Mouse (Mus musculus) forebrain, postnatal 0 days (tissue): Measurements from ENCODE around the gene Apopt1. TPM values are rescaled to one million over a fixed set of nuclear protein-coding genes. Genes with fewer than 3 reads are reported as not detected.
A peak's percentile ranks its signal among the peaks of the same experiment; 100 is the strongest.

Source experiments
- ATAC-seq: fragments of 200-750 bp; cut with Nextera tagmentation; 2 replicates; pipeline ENCODE4 v1.8.0; 2017; ENCODE audit warnings: mild to moderate bottlenecking, moderate library complexity
- DNase-seq: peaks from one replicate; pipeline ENCODE4 v3.0.0-alpha.2; 2015
- H3K27ac ChIP-seq: fragments of 300-500 bp; sonication (generic); 2 replicates; pipeline ENCODE4 v1.5.1; 2014; ENCODE audit warnings: low read depth, mild to moderate bottlenecking, antibody characterized with exemption, low read length, moderate library complexity, mixed read lengths
- H3K27me3 ChIP-seq: fragments of 300-500 bp; sonication (generic); 2 replicates; pipeline ENCODE4 v1.6.1; 2014; ENCODE audit warnings: mild to moderate bottlenecking, low read length, mixed read lengths; ENCODE audit not compliant: insufficient read depth
- H3K36me3 ChIP-seq: fragments of 300-500 bp; sonication (generic); 2 replicates; pipeline ENCODE4 v1.6.1; 2014; ENCODE audit warnings: mild to moderate bottlenecking, moderate library complexity; ENCODE audit not compliant: insufficient read depth
- H3K4me1 ChIP-seq: fragments of 300-500 bp; sonication (generic); 2 replicates; pipeline ENCODE4 v1.6.1; 2014; ENCODE audit warnings: antibody characterized with exemption; ENCODE audit not compliant: insufficient read depth
- H3K4me2 ChIP-seq: fragments of 300-500 bp; sonication (generic); 2 replicates; pipeline ENCODE4 v1.6.1; 2014; ENCODE audit warnings: low read depth, mild to moderate bottlenecking, moderate library complexity
- H3K4me3 ChIP-seq: fragments of 300-500 bp; sonication (generic); 2 replicates; pipeline ENCODE4 v1.5.1; 2014; ENCODE audit warnings: low read depth, low read length, mixed read lengths
- H3K9ac ChIP-seq: fragments of 300-500 bp; sonication (generic); 2 replicates; pipeline ENCODE4 v1.6.1; 2014; ENCODE audit warnings: mild to moderate bottlenecking
- H3K9me3 ChIP-seq: fragments of 300-500 bp; sonication (generic); 2 replicates; pipeline ENCODE4 v1.6.1; 2016; ENCODE audit warnings: low read length
- CTCF ChIP-seq: sonication (generic); IDR thresholded peaks from 2 replicates; pipeline ENCODE4 v1.5.1; 2016; ENCODE audit warnings: antibody characterized with exemption, control low read depth, low read depth
- WGBS: fragments of 180-500 bp; shearing (Covaris S2); extraction: QIAGEN DNeasy Blood & Tissue Kit; methylation state at CpG from one replicate; pipeline ENCODE4 v1.1.7; 2014; 5-methylcytosine and 5-hydroxymethylcytosine counted together
- polyA plus RNA-seq: library from polyadenylated mRNA; unstranded; fragments of >200 nt; fragmentation: Nextera tagmentation; extraction: Ambion mirVana; gene quantifications from 2 replicates; pipeline ENCODE4 v1.2.1, GENCODE M21; 2015
- total RNA-seq: library from RNA; depleted of rRNA; stranded (reverse); fragments of >200 nt; gene quantifications from 2 replicates; pipeline ENCODE4 v1.2.3, GENCODE M21; 2014

Apopt1 gene
- total and polyA plus RNA-seq, 2 experiments from 2014 or later, result 27.8 to 59.8 TPM

DNA sequence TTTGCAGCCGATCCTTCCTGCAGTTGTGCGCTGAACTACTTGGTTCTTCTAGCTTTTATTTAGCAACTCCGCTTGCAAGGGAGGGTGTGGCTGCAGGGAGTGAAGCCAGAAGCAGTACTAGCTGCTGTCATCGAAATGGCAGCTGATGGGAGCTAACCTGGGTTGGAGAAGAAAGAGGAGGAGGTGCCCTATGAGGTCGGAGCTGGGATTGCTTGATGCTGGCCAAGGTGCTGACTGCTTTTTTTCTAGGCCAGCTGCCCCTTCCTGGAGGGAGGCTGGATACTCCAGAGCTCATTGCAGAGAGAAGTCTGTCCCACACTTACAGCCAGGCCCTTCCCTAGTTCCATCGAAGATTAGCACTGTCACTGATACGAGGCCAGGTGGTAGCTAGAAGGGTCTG lies 34.1 kb upstream of the Apopt1 start:
- no peak for ATAC-seq
- TF ChIP-seq CTCF, result no peak
- Histone ChIP-seq H3K9ac (0 out of 2 replicates have a peak overlapping the region, but pooled peaks have one; percentile 68), H3K4me1 (peaks cover 11% of the 10 kb centered on the region), H3K27me3 (no peaks in the 10 kb centered on the region), H3K27ac (no peak overlapping the region), H3K4me3 (peak overlapping the region; percentile 63), H3K9me3 (no peaks in the 10 kb centered on the region), H3K36me3 (peaks cover 14% of the 10 kb centered on the region), H3K4me2 (peak overlapping the region; percentile 77)
- no peak for DNase-seq
- WGBS, result 58% methylated on average over 7 of the region's 7 CpGs

DNA sequence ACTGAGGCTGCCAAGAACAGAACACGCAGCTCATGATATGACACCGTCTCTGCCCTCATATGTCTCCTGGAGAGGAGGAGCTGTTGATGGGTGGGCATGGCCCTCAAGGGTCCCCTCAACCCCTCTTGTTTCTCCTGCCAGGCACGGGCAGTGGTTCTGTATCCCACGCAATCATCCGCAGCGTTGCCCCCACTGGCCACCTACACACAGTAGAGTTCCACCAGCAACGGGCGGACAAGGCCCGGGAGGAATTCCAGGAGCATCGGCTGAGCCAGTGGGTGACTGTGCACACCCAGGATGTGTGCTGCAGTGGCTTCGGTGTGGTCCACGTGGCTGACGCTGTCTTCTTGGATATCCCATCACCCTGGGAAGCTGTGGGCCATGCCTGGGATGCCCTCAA lies 32.4 kb upstream of the Apopt1 start:
- no peak overlapping the region for H3K9ac ChIP-seq
- no peak overlapping the region for H3K4me2 ChIP-seq
- H3K27ac ChIP-seq, result no peak overlapping the region
- peaks cover 14% of the 10 kb centered on the region for H3K36me3 ChIP-seq
- H3K27me3 ChIP-seq, result no peaks in the 10 kb centered on the region
- TF ChIP-seq CTCF, result no peak
- H3K4me3 ChIP-seq, result no peak overlapping the region
- peaks cover 11% of the 10 kb centered on the region for H3K4me1 ChIP-seq
- H3K9me3 ChIP-seq, result no peaks in the 10 kb centered on the region
- 93% methylated on average over 13 of the region's 13 CpGs for WGBS
- no peak for ATAC-seq
- no peak for DNase-seq

DNA sequence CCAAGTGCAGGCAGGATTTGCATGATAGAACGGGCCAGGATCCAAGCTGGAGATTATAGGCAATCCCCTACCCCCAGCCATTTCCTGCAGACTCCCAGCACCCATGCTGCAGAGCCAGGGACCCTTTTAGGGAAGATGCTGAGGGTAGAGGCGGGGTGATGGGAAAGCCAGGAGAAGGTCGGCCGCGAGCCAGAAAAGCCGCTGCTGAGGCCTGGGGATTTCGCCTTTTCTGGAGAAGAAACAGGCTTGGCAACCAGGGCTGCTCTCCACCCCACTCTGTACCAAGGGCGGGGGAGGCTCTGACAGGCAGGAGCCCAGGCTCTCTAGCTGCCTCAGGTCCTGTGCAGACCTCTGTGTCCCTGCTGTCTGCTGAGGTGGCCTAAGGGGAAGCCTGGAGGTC lies 31.8 kb upstream of the Apopt1 start:
- DNase-seq (no peak), ATAC-seq (no peak)
- WGBS, result 81% methylated on average over 8 of the region's 8 CpGs
- Histone ChIP-seq H3K4me2 (no peak overlapping the region), H3K4me1 (peaks cover 11% of the 10 kb centered on the region), H3K9me3 (no peaks in the 10 kb centered on the region), H3K27me3 (no peaks in the 10 kb centered on the region), H3K36me3 (peaks cover 14% of the 10 kb centered on the region), H3K27ac (no peak overlapping the region), H3K4me3 (no peak overlapping the region), H3K9ac (no peak overlapping the region)
- TF ChIP-seq CTCF, result no peak

DNA sequence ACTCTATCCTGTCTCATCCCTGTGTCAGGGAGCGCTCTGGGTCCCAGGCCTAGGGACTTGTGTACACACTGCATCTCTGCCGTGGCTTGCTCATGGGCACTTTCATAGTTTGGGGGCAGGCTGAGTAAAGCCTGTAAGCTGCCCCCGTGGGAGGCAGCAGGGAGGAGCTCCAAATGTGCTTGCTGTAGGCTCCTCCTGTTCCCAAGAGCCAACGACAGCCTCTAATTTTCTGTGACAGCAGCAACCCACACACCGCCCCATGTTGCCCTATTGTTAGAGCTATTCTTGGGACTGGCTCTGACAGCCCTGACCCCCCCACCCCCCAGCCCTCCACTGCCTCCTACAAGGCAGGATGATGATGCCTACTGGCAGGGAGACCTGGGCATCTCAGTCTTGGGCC lies 31.1 kb upstream of the Apopt1 start:
- TF ChIP-seq CTCF, result no peak
- WGBS, result 77% methylated on average over 5 of the region's 5 CpGs
- Histone ChIP-seq H3K9me3 (no peaks in the 10 kb centered on the region), H3K4me2 (no peak overlapping the region), H3K4me1 (peaks cover 12% of the 10 kb centered on the region), H3K9ac (no peak overlapping the region), H3K4me3 (no peak overlapping the region), H3K27ac (no peak overlapping the region), H3K27me3 (no peaks in the 10 kb centered on the region), H3K36me3 (peaks cover 14% of the 10 kb centered on the region)
- ATAC-seq, result no peak
- no peak for DNase-seq

DNA sequence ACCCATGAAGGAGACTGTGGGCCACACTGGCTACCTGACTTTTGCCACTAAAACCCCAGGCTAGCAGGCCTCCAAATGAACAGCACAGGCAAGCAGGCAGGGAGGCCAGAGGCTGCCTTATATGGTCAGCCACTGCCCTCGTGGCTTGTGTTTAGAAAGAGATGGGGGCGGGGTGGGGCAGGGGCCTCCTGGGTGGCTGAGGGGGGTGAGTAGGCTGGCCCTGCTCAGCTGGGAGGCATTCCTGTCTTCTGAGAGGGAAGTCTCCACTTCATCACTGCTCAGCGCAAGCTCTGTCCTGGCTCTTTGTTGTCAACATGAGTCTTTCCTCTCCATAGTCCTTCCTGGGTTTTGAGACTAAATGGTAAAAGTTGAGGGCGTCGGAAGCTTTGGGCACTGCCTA lies 30.3 kb upstream of the Apopt1 start:
- Histone ChIP-seq H3K36me3 (peaks cover 14% of the 10 kb centered on the region), H3K4me3 (no peak overlapping the region), H3K9ac (no peak overlapping the region), H3K9me3 (no peaks in the 10 kb centered on the region), H3K27ac (no peak overlapping the region), H3K27me3 (no peaks in the 10 kb centered on the region), H3K4me2 (no peak overlapping the region), H3K4me1 (peaks cover 8% of the 10 kb centered on the region; the same call in 1 of the 2 replicates)
- DNase-seq (no peak), ATAC-seq (no peak)
- 69% methylated on average over 5 of the region's 5 CpGs for WGBS
- no peak for TF ChIP-seq CTCF

DNA sequence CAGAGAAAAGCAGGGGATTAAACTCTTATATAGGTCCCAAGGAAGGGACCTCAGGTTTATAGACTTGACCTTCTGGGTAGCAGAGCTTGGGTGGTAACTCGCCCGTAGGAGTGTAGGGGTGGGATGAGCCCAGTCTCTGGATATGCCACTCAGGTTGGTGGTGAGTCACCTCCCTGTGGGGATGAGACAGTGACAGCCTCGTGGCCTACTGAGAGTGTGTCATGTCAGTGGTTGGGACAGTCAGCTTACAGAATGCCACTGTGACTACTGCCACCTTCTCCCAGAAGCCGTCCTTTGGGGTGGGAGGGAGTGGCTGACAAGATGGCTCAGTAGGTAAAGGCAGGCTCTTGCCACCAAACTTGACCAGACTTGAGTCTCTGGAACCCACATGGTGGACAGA lies 26.7 kb upstream of the Apopt1 start:
- no peak for DNase-seq
- Histone ChIP-seq H3K4me2 (no peak overlapping the region), H3K4me3 (no peak overlapping the region), H3K9me3 (no peaks in the 10 kb centered on the region), H3K9ac (no peak overlapping the region), H3K4me1 (0 out of 2 replicates have a peak, but pooled peaks cover 4% of the 10 kb centered on the region), H3K27ac (peak overlapping the region; percentile 79; the same call in 1 of the 2 replicates), H3K27me3 (no peaks in the 10 kb centered on the region), H3K36me3 (peaks cover 7% of the 10 kb centered on the region; the same call in 1 of the 2 replicates)
- 84% methylated on average over 4 of the region's 4 CpGs for WGBS
- ATAC-seq, result no peak
- no peak for TF ChIP-seq CTCF

DNA sequence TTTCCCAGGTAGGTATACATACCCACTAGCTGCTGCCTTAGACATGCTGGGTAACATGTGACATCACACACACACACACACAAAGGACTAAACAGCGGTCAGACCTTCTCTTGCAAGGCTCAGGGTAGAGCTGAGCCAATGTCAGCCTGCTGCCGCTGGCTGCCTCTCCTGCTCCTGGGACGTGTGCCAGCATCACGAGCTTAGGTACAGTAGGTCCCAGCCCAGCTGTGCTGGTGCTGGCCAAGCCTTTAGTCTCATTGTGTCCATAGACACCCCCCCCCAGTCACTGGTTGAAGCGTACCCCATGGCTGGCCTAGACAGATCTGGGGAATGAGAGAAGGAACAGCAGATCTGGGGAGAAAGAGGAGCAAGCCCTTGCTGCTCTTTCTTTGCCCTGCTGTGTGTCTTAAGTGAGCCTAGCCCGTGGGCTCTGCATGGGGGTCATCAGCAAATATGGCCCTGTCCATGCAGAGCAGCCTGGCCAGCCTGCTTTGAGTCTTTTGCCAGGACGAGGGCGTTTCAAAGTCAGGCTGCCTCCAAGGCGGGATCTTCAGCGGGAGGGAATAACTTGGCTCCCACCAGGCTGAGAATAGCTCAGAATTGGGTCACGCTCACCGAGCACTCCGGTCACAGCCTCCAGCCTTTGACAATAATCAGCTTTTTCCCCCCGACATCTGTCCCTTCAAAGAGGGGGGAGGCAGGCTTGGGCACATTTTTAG lies 25.6 kb upstream of the Apopt1 start:
- ATAC-seq (peak; percentile 72), DNase-seq (peak; percentile 62)
- Histone ChIP-seq H3K9me3 (no peaks in the 10 kb centered on the region), H3K4me2 (no peak overlapping the region), H3K36me3 (peaks cover 5% of the 10 kb centered on the region; the same call in 1 of the 2 replicates), H3K27ac (peak overlapping the region; percentile 79), H3K4me1 (0 out of 2 replicates have a peak, but pooled peaks cover 7% of the 10 kb centered on the region), H3K27me3 (no peaks in the 10 kb centered on the region), H3K4me3 (no peak overlapping the region), H3K9ac (peak overlapping the region; percentile 14; the same call in 1 of the 2 replicates)
- 8% methylated on average over 14 of the region's 14 CpGs for WGBS
- TF ChIP-seq CTCF, result no peak
